Mouse (Mus musculus): Measurements from ENCODE around the gene Kndc1.

The Kndc1 gene

DNA sequence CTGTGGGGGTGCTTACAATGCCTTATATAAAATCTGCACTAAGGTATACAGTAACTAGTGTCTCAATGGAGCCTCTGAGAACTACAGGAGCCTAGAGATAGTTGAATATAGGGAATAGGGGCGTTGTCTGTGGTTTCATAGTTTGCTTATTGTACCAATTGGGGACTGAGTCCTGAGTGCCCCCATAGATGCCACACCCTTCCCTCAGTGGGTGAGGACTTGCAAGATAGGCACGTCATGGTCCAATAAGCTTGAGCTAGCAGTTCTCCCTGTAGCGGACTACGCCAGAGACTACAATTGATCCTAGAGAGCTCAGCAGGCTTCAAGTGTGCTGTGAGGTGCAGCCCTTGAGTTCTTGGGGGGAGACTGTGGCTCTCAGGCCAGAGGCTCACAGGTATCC lies 61.0 kb downstream of the Kndc1 start:
- no peak for DNase-seq

DNA sequence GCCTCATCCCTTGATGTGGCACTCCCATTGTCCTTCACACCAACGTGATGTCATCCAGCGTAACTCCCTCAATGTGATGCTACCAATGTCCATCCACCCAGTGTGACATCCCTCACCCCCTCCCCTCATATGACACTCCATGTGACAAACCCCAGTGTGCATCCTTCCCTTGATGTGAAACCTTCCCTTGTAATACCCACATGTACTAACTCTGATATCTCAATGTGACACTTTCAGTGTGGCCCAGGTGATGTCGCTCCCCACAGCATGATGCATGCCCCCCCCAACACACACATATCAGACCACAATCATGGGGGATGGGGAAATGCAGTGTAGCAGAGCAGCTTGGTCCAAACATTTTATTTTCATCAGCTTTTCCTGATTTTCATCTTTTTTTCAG lies 62.2 kb downstream of the Kndc1 start:
- DNase-seq, result no peak

DNA sequence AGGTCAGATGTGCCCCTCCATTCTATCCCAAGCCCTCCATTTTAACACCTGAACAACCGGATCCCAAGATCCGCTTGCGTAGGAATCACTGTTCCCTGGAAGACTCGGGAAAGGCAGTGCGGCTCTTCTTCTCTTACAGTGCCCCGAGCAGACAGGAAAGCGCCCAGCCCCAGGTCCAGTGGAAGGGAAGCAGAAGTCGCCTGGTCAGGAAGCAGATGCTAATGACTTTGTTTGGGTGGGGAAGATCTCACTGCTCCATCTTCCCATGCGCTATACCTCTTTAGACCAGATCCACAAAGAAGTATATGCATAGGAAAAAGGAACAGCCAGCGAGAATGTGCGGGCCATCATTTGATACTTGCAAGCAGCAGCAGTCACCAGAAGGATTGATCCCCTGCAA lies 62.9 kb downstream of the Kndc1 start:
- no peak for DNase-seq

DNA sequence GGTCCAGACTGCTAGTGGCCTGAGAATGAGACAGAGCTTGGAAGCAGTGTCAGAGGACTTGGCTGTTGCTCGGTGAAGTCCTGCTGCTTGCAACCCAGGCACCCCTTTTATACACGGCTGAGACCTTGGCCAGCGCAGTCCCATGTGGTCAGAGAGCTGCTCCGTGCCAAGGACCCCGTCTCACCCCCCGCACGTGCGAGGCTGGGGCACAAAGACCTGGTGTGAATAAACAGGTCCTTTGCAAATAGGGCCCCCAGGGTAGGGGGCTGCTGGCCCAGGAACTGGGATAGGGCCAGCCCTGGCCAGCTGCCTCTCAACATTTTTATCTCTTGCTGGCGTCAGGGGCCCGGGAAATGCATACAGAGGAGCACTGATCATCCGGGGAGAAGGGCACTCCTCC lies 63.5 kb downstream of the Kndc1 start:
- no peak for DNase-seq

DNA sequence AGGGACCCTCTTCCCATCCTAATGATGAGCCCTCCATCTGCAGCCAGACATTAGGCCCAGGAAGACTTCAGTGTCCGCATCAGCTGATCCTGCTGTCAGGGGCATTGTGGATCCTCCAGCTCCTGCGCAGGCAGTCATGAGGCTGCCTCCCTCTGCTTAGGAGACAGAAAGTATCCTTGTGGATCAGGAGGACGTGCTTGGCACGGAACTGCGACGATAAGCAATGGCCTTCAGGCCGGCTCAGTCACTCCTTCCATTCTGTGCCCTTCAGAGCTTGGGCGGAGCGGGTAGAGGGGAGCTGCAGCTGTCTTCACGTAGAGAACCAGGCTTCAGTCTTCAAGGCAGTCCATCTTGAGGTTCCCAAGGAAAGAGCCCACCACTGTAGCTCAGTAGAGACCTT lies 66.6 kb downstream of the Kndc1 start:
- DNase-seq, result no peak

DNA sequence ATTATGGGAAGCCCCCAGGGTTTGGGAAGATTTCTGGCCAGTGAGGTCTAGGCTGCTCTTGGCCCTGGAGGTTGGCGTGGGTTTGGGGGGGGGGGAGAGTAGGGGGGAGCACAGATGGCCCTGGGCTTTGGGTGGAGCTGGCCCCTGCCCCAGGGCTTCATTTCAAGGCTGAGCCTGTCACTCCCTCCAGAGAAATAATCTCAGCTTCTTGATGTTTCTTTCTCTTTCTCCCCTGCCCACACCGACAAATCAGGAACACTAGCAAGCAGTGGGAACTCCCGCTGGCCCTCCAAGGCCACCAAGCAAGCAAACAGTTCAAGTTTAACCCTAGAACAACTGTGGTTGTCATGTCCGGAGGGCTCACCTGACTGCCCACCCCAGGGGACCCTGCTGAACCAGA lies 69.3 kb downstream of the Kndc1 start:
- no peak for DNase-seq

DNA sequence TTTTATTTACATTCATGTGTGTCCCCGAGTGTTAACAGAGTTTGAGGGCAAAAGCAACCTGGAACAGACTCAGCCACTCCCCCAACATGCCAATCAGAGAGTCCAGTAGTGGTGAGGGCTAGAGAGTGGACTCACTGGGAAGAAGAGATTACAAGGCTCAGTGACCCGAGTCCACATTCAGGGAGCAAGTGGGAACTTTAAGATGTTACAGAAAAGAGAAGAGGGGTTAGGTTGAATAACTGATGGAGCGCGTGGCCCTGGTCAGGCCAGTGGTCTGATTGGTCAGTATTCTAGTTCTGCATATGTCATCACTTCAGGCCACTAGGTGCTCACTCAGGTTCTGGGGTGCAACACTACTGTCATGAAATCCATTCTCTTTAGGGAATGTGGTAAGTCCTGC lies 72.7 kb downstream of the Kndc1 start:
- DNase-seq, result no peak

DNA sequence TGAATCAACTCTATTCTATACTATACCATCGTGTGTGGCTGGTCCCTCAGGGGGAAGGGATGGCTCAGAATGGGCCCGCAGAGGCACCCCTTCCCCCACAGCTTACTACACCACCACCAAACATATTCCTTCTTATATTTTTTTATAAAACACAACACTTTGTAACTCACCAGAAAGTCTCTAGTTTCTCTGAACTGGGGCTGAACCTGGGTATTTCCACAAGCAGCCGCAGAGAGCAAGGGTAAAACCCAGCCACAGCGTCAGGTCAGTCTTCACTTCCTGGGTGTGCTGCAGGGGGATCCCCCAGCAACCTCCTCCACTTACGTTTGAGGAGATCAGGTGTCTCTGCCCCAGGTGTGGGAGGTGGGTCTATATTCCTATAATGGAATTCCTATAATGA lies 73.9 kb downstream of the Kndc1 start:
- DNase-seq, result no peak

DNA sequence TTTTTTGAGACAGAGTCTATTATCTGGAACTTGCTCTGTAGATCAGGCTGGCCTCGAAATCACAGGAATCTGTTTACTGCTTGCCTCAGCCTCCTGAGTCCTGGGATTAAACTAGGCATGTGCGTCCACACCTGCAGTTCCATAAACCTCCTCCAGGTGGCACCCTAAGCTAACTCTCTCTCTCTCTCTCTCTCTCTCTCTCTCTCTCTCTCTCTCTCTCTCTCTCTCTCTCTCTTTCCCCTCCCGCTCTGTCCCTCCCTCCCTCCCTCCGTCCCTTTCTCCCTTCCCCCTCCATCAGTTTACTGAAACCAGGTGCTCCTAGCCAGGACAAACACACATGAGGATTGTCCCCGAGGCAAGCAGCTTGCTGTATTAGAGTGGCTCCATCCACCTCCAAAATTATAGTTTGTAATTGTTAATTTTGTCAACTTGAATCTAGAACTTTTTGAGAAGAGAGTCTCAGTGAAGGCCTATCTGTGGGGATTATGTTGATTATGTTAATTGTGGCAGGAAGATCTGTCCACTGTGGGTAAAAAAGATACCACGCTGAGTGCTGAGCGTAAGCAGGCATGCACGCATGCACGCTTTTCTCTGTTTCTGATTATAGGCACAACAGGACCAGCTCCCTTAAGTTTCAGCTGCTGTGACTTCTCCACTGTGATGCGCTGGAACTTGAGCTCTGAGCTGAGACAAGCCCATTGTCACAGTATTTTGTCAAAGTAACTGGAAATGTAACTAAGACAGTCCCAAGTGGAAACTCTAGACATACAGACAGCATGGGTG lies 75.0 kb downstream of the Kndc1 start:
- peak; percentile 84 for DNase-seq

DNA sequence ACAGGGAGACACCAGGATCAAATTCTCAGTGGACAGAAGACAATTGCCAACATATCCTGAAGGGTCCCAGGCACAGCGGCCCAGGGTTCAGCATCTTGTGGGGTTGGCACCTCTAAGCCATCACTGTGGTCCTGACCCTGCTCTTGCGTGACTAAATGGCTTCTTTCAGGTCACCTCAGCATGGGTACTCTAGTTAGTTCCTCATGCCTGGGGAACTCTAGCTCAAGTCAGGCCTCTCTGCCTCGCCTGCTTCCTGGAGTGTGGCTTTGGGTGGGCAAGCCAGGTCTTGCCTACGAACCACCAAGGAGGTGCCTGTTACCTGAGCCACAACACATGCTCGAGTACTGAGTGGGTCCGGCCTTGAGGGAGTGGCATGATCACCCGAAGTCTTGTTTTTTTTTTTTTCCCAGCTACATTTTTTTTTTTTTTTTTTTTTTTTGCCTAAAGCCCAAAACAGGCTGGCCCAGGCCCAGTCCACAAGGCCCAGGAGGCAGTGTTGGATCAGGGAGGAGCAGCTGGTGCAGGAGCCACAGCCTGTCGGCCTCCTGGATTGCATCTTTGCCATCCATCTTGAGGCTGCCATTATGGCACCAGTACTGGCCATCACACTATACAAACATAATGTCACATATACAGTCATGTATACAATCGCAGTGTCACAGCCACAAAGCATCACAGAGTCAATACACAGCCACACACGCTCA lies 75.9 kb downstream of the Kndc1 start:
- DNase-seq, result no peak

DNA sequence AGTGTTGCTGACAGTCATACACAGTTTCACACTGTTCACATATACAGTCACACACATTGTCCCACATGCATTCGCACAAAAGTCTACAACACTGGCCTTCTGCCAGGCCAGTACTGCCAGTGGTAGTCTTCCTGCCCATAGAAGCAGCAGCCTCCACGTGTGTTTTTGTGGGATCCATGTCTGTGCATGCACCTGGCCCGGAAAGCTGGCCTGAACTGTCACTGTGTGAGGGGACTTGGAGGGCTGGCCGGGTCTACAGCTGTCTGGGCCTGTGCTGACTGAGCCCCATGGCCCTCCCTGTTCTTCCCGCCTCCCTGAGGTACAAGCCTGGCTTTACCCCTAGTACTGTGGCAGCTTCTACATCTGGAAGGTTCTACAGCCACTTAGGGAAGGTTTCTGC lies 76.5 kb downstream of the Kndc1 start:
- no peak for DNase-seq

DNA sequence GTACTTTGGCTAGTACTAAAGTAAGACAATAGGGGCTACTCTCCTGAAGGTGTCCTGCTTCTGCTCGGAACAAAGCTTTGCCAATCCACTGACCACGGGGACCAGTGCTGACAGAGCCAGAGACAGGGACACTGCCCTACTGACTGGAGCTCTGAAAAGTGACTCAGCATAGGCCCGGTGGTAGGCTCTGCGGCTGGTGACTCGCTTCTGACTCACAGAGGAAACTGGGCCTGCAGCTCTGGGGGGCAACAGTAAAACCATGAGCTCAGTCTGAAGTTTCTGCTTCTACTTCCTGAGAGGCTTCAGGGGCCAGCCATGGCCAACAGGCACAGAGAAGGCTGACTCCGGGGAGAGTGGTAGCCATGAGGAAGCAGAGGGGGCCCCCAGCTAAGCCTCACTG lies 76.9 kb downstream of the Kndc1 start:
- peak; percentile 24 for DNase-seq

DNA sequence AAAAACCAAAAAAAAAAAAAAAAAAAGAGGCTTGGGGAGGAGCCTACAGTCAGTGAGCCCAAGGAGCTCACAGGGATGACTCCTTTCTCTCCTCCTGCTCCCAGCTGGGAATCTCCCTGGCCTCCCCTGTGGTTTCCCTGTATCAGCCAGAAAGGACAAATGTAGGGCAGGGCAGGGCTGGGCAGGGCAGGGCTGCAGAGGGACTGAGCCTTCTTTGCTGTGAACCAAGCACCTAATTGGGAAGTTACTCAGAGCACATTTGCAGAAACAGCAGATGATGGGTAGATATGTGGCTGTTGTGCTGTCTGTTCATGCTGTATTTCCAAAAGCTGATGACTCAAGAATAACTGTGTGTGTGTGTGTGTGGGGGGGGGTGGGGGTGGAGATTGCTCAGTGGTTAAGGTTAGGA lies 78.4 kb downstream of the Kndc1 start:
- DNase-seq, result no peak

DNA sequence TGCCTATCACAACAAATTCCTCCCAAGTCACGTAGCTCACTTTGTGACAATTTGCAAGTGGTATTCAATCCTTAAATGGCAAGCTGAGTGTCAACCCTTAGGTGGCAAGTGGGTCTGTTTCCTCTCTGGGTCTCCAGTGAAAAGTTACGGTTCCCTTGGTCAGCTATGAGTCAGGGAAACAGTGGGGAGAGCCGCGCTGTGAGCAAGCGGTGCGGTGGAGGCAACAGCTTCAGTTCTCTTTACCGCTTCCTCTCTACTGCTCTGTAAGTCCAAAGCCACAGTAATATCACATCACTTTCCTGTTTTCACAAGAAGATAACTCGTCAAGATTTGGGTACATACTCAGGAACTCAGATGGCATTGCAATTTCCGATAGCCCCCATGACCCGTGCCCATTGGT lies 79.8 kb downstream of the Kndc1 start:
- DNase-seq, result no peak

DNA sequence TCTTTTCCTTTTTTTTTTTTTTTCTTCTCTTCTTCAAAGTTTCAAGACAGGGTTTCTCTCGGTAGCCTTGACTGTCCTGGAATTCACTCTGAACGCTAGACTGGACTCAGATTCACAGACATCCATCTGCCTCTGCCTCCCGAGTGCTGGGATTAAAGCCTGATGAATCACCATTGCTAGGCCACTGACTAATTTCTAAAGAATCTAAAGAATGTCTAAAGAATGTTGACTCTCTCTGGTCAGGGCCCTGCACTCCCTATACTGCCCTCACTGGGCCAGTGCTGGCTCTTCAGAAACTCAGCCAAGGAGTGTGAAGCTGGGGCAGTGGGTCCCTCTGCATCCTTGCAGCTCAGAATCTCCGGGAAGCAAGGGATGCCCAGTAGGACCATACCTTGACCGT lies 81.0 kb downstream of the Kndc1 start:
- DNase-seq, result no peak

DNA sequence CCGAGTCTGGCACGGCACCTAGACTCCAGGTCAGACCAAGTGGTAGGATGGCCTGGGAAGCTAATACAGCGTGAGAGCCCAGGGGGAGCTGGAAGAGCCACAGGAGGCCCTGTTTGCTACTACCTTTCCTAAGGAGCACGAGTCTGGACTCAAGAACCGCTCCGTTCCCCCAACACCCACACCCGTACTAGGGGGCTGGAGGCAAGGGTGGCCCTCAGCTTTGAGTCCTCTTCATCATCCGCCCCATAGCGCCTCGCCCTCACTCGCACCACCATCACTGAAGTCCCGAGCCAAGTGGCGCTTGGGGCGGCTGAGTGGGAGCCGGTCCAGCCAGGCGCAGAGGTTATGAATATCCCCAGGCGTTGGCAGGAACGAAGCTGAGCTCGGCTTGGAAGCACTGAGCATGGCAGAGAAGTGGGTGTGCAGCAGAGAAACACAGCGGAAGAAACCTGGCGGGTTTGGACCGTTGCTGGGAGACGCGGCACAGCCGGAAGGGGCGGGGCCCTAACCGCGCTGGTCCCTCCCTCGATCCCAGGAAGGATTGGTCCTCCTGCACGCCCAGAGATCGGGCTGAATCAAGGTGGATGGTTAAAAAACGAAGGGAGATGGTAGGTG lies 83.9 kb downstream of the Kndc1 start, which contains the start of gene 6430531B16Rik:
TSS of gene 6430531B16Rik (minus strand) at position 478 of the 615 bp plus-strand sequence.
- DNase-seq, result peak; percentile 94

DNA sequence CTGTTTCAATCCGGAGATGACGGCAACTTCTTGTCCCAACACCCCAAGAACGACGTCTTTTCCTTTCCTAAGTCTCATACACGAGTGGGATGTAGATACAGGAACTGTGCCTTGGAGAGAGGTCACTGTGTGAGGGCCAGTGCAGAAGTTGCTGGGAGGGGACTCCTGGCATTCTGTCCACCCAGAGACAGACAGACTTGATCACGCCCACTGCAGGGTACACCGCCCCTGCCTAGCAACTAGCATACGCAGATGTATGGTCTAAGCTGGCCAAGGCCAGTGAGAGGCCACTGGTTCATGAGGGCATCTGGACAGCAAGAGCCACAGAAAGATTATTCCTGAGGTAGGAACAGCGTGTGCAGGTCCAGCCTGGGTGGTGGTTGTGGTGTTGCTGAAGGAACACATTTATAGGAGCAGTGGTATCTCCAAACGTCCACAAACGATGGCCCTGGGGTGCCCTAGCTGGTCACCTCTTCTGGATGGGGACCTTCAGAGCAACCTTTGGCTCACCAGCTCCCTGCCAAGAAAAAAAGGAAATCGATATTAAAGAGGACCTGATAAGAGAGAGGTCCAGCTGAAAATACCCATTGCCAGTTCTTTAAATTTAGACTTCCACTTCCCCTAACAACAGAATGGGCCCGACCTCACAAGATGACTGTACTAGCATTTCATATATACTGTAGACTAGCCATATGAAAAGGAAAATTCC lies 84.7 kb downstream of the Kndc1 start:
- DNase-seq, result peak; percentile 25

DNA sequence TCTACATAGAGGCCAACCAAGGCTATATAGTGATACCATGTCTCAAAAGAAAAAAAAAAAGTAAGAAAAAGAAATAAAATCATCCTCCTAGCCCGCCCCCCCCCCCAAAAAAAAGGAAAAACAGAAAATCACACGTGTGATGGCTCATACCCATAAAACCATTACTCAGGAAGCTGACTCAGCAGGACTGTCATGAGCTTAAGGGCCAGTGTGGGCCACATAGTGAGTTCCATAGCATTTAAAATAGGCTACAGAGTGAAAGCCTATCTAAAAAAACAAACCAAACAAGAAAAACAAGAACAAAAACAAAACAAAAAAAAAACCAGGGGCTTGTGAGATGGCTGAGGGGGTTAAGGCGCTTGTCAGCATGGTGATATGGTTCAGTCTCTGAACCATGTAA lies 86.3 kb downstream of the Kndc1 start:
- no peak for DNase-seq

DNA sequence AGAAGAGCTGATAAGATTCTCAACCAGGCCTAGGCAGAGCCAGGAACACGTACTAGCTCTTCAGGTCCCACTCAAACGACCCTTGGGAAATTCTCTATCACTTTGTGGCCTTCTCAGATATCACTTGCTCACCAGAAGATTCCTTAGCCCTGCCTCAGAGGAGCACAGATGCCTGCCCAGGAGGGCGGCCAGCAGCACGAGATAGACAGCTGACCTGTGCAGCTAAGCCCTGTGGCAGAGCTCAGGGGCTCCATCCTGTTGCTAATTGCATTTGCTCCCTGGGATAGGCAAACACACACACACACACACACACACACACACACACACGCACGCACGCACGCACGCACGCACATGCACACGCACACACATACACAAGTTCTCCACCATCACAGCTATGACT lies 87.6 kb downstream of the Kndc1 start:
- DNase-seq, result no peak

DNA sequence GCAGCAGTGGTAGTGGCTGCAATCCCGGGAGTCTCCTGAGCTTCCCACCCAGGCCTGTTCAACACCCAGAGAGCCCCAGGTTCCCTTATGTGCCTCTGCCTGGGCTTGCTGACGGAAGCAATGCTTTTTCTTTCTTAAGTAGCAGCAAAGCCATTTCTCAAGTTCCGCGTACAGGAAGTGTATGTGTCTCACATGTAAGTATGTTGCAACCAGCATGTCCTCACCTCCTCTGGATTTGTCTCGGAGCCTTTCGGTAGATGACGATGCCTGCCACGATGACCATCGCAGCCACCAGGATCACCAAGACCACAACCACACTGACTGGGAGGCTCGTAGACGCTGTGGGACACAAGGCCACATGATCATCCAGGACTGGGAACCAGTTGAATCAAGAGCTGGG lies 90.0 kb downstream of the Kndc1 start:
- no peak for DNase-seq

DNA sequence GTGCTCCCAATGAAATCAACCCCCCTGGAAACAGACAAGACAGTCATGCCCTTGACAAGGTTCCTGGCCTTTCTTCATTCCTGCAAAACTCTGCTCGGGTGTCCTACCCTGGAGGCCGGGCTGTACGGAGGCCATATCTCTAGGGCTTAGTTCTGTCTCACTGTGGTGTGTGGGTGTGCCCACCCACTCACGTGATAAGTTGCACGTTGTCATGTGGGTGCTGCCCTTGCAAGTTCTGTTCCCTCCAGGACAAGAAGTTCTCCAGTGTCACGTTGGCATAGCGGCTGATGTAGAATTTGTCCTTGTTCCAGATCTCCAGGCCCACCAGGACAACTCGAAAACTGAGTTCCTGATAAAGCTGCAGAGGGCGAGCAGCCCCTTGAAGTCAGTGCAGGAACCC lies 93.8 kb downstream of the Kndc1 start:
- no peak for DNase-seq

DNA sequence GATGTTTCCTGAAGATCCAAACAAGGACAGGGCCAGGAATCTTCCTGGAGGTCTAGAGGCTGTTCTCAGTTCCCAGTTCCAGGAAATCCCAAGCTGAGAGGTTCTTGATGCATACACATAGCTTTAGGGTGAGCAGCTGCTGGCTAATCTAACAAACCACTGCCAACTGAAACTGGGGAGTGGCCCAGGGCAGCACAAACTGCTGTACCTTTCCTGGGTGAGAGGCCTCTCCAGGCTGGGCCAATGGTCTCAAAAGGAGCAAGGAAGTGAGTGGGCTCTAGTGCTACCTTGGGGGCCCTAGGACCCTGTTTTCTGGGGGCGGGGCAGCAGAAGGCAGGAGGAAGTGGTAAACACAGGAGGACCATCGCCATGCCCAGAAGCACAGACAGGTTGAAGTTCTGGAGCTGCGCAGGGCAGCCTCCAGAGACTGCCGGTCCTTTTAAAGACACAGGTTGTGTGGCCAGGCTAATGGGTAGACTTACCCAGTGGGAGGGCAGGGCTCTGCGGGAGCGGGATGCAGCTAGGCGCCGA lies 96.4 kb downstream of the Kndc1 start:
- no peak for DNase-seq

Data from right cerebral cortex, adult 18-20 months (tissue).